Mouse (Mus musculus) spleen, adult 10 weeks (tissue): ENCODE results near the gene Cyp4a10. TPM values are rescaled to one million over a fixed set of nuclear protein-coding genes. Genes with fewer than 3 reads are reported as not detected.

Source experiments
- polyA plus RNA-seq: library from polyadenylated mRNA; stranded (reverse); fragments of 350-450 nt; fragmentation: Illumina TruSeq; extraction: RNeasy Lipid Tissue Mini Kit (QIAGEN cat#74804); gene quantifications from one replicate; pipeline ENCODE4 v1.2.3, GENCODE M21; 2015; ENCODE audit warnings: low replicate concordance; ENCODE audit not compliant: insufficient read depth

Gene Cyp4a10
- not detected for polyA plus RNA-seq

DNA sequence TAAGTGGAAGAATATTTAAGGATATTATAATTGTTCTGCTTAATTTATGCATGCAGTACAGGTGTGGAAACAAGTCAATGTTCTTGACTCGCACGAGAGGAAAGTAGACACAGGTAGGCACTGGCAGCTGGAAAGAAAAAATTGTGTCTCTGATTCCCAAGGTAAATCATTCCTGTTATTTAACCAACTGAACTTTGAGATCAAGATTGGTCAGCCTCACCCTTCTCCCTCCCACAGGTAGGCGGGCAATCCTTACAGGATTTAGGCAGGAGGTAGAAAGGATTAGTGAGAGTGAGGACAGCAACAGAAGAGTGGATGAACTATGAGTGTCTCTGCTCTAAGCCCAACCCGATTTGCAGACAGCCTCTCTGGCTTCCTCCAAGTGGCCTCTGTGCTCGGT, at the start of gene Cyp4a10:
Cyp4a10 (plus strand) TSS at position 265 of the 400 bp plus-strand sequence.

DNA sequence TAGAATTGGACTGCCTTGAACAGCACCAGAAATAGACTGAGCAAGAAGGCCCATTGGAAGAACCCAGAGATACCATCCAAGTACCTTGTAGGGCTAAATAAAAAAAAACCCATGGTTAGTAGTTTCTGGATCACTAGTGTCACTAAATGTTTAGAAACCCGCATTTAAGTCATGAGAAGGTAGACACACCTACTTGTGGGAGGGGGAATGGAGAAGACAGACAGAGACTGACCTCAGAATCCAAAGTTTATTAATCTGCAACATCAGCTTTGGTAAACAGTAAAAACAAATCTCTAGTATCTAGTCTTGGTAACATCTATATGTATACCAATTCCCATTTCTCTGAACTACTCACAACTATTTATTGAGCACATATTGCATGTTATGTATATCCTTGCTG, 22.1 kb upstream of the Cyp4a10 start, which contains the start of gene Cyp4a14:
Cyp4a14 (minus strand) TSS at position 142 of the 400 bp plus-strand sequence.

DNA sequence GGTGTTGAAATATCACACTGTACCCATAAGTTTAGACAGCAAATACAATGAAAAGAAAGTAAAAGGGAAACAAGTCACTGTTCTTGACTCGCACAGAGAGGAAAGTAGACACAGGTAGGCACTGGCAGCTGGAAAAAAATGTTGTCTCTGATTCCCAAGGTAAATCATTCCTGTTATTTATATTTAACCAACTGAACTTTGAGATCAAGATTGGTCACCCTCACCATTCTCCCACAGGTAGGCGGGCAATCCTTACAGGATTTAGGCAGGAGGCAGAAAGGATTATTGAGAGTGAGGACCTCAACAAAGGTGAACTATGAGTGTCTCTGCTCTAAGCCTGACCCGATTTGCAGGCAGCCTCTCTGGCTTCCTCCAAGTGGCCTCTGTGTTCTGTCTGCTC, 45.3 kb downstream of the Cyp4a10 start, which contains the start of gene Cyp4a31:
Cyp4a31 (plus strand) TSS at position 249 of the 400 bp plus-strand sequence.

Other genes starting within 250 kb of the Cyp4a10 start
- gene Cyp4a12a, start 219.2 kb upstream of the Cyp4a10 start, polyA plus RNA-seq, result not detected
- not detected for gene Cyp4a12b, start 106.6 kb upstream of the Cyp4a10 start, polyA plus RNA-seq
- not detected for gene Cyp4a30b, start 65.7 kb upstream of the Cyp4a10 start, polyA plus RNA-seq
- gene Cyp4a14, start 22.1 kb upstream of the Cyp4a10 start, polyA plus RNA-seq, result not detected
- not detected for gene Cyp4a31, start 45.4 kb downstream of the Cyp4a10 start, polyA plus RNA-seq
- gene Cyp4a32, start 82.7 kb downstream of the Cyp4a10 start, polyA plus RNA-seq, result not detected
- gene Cyp4b1, start 129.5 kb downstream of the Cyp4a10 start, polyA plus RNA-seq, result 9.9 TPM
- 31.1 TPM for gene Efcab14, start 219.5 kb downstream of the Cyp4a10 start, polyA plus RNA-seq